9 mouse cellular contexts compared by ENCODE assay signal in genomic region chr9:59271711-59272110, GRCm38 (mm10). TPM values are rescaled to one million over a fixed set of nuclear protein-coding genes. Genes with fewer than 3 reads are reported as not detected.
A peak's percentile ranks its signal among the peaks of the same experiment; 100 is the strongest.
DNase-seq lines count a peak whose midpoint lies in the region; ATAC-seq and TF ChIP-seq lines count a peak whose summit lies in the region.
"Had no signal": no experiment of that assay in that cellular context is flagged by ENCODE, and none has a peak within 500 bp of the region (broad histone marks: within the 10 kb centered on the region; RNA-seq: fewer than 3 reads in every experiment).

No protein-coding gene starts in this region.

- peak in 1 of 2 experiments; percentile 48 for DNase-seq in heart, adult 2 months
- peak; percentile 73 for DNase-seq in kidney, postnatal 14 days
- DNase-seq in frontal cortex, adult 2 months (ENCODE audit: extremely low spot score in 1 of 2, low spot score in 1 of 2): no peak
- no peak for DNase-seq in left cerebral cortex, postnatal 25 days (ENCODE audit: low spot score in 2 of 2)

- TF ChIP-seq EP300 in heart, adult 2 months (IDR thresholded peaks at IDR 0.05; ENCODE audit: insufficient read depth, low read depth, low read length): 0 out of 2 replicates have a peak, but pooled peaks have one; percentile 51

- H3K9me3 ChIP-seq in heart, embryonic 11.5 days (replicated peaks; ENCODE audit: control insufficient read depth, low read length): no peaks in the 10 kb centered on the region
- H3K9me3 ChIP-seq in hindbrain, embryonic 12.5 days (replicated peaks): no peaks in the 10 kb centered on the region
- H3K9me3 ChIP-seq: limb, embryonic 15.5 days had no signal

- H3K4me3 ChIP-seq in heart, adult 2 months: no peak overlapping the region
- H3K4me3 ChIP-seq in heart, embryonic 11.5 days (ENCODE audit: low read depth, low read length): no peak overlapping the region
- H3K4me3 ChIP-seq in hindbrain, embryonic 12.5 days: no peak overlapping the region
- H3K4me3 ChIP-seq: limb, embryonic 15.5 days had no signal

- ATAC-seq in heart, embryonic 11.5 days (replicated peaks; ENCODE audit: insufficient number of reproducible peaks, low FRiP score, low TSS enrichment): no peak; the same call in 1 of the 2 replicates
- ATAC-seq in erythroblast, adult 5-6 weeks (replicated peaks; ENCODE audit: low FRiP score, poor library complexity, severe bottlenecking): peak; percentile 56; the same call in 1 of the 2 replicates
- ATAC-seq in megakaryocyte progenitor cell, adult 5-6 weeks (replicated peaks; ENCODE audit: poor library complexity): peak; percentile 69
- ATAC-seq in hindbrain, embryonic 12.5 days (ENCODE audit: low FRiP score): no peak

- 47% methylated on average over 6 of the region's 6 CpGs for WGBS in heart, adult 2 months
- 23% methylated on average over 6 of the region's 6 CpGs for WGBS in heart, embryonic 11.5 days (ENCODE audit: insufficient replicate concordance)
- WGBS in hindbrain, embryonic 12.5 days: 37% methylated on average over 6 of the region's 6 CpGs

- no peak overlapping the region for H3K4me2 ChIP-seq in heart, embryonic 11.5 days
- no peak overlapping the region for H3K4me2 ChIP-seq in hindbrain, embryonic 12.5 days (replicated peaks)
- H3K4me2 ChIP-seq: limb, embryonic 15.5 days had no signal

- peak overlapping the region; percentile 29; the same call in 1 of the 2 replicates for H3K27ac ChIP-seq in heart, adult 2 months
- no peak overlapping the region for H3K27ac ChIP-seq in heart, embryonic 11.5 days (ENCODE audit: low read depth, low read length)
- no peak overlapping the region for H3K27ac ChIP-seq in hindbrain, embryonic 12.5 days
- H3K27ac ChIP-seq: limb, embryonic 15.5 days had no signal

- no peak overlapping the region for H3K9ac ChIP-seq in heart, adult 2 months (ENCODE audit: low read depth, low read length)
- no peak overlapping the region; the same call in 1 of the 2 replicates for H3K9ac ChIP-seq in heart, embryonic 11.5 days (ENCODE audit: low read depth, low read length)
- H3K9ac ChIP-seq in hindbrain, embryonic 12.5 days: no peak overlapping the region
- H3K9ac ChIP-seq: limb, embryonic 15.5 days had no signal

- no peaks in the 10 kb centered on the region for H3K27me3 ChIP-seq in heart, adult 2 months (ENCODE audit: control insufficient read depth, insufficient read depth, low read length)
- no peaks in the 10 kb centered on the region for H3K27me3 ChIP-seq in heart, embryonic 11.5 days (ENCODE audit: control insufficient read depth, insufficient read depth, low read length)
- no peaks in the 10 kb centered on the region for H3K27me3 ChIP-seq in hindbrain, embryonic 12.5 days
- H3K27me3 ChIP-seq: limb, embryonic 15.5 days had no signal

- H3K79me2 ChIP-seq in heart, adult 2 months (replicated peaks; ENCODE audit: control insufficient read depth, insufficient read depth, low read length): no peaks in the 10 kb centered on the region

- TF ChIP-seq CTCF in heart, adult 2 months (IDR thresholded peaks at IDR 0.05): no peak

- H3K36me3 ChIP-seq in heart, adult 2 months (ENCODE audit: control insufficient read depth, insufficient read depth, low read length): no peaks in the 10 kb centered on the region
- no peaks in the 10 kb centered on the region for H3K36me3 ChIP-seq in heart, embryonic 11.5 days (ENCODE audit: control insufficient read depth, insufficient read depth, low read length)
- H3K36me3 ChIP-seq in hindbrain, embryonic 12.5 days: no peaks in the 10 kb centered on the region
- H3K36me3 ChIP-seq: limb, embryonic 15.5 days had no signal

- intact Hi-C loops in heart, adult 2 months (cut with DNase I): no loop called here
- intact Hi-C loops in left cerebral cortex, postnatal 25 days (cut with DNase I): loop anchor here (5.0 kb wide), 1 partner anchor 369 kb away; no protein-coding TSS in a partner anchor

- peaks cover 3% of the 10 kb centered on the region; the same call in 1 of the 2 replicates for H3K4me1 ChIP-seq in heart, adult 2 months (ENCODE audit: control insufficient read depth, insufficient read depth, low read length)
- H3K4me1 ChIP-seq in heart, embryonic 11.5 days (ENCODE audit: control insufficient read depth, insufficient read depth, low read length): 0 out of 2 replicates have a peak, but pooled peaks cover 6% of the 10 kb centered on the region
- H3K4me1 ChIP-seq in hindbrain, embryonic 12.5 days: peaks cover 9% of the 10 kb centered on the region

- TF ChIP-seq POLR2A in heart, adult 2 months (IDR thresholded peaks at IDR 0.05; ENCODE audit: insufficient read depth, low read depth, low read length): 0 out of 2 replicates have a peak, but pooled peaks have one; percentile 14

RNA-seq across cellular contexts. Expression of gene Adpgk, which starts 19.6 kb away (rescaled TPM):
- 1 to 10 TPM; 7.7 to 7.8 TPM for total RNA-seq in heart, adult 2 months (2021)
- polyA plus RNA-seq in heart, adult 2 months (2012; rRNA removed): 6.6 and 8.1 TPM in 2 replicates
- polyA plus RNA-seq in heart, embryonic 11.5 days (2014; fragmentation: Nextera tagmentation; extraction: Ambion mirVana): 29.5 and 29.6 TPM in 2 replicates
- total RNA-seq in erythroblast, adult 5-6 weeks (2015; ENCODE audit: low replicate concordance): 79.5 and 126 TPM in 2 replicates
- 71.7 and 75.5 TPM in 2 replicates for total RNA-seq in erythroblast, adult 5-6 weeks (2017; ENCODE audit: low replicate concordance)
- total RNA-seq in megakaryocyte progenitor cell, adult 5-6 weeks (2015): 86.5 and 87.4 TPM in 2 replicates
- 54.3 and 57.9 TPM in 2 replicates for total RNA-seq in megakaryocyte progenitor cell, adult 5-6 weeks (2017)
- polyA plus RNA-seq in frontal cortex, adult 2 months (2012; rRNA removed): 18.0 and 19.7 TPM in 2 replicates
- total RNA-seq in left cerebral cortex, postnatal 25 days (2021): 10 to 100 TPM; 14.9 to 17.2 TPM
- polyA plus RNA-seq in hindbrain, embryonic 12.5 days (2016; fragmentation: Nextera tagmentation; extraction: Ambion mirVana): 35.3 and 38.0 TPM in 2 replicates

Comparison
In these comparisons a context has a peak if more than half of its experiments do, and no peak if none do; other contexts are left out.
1. ATAC-seq: peak in erythroblast, adult 5-6 weeks (single experiment) and megakaryocyte progenitor cell, adult 5-6 weeks (single experiment); none in heart, embryonic 11.5 days (single experiment) and hindbrain, embryonic 12.5 days (single experiment).